19 mouse cellular contexts compared by ENCODE assay signal in genomic region chr6:135970716-135971318, GRCm38 (mm10).
"Had no signal": no experiment of that assay in that cellular context is flagged by ENCODE, and none has a peak within 500 bp of the region (broad histone marks: within the 10 kb centered on the region; RNA-seq: fewer than 3 reads in every experiment).

No protein-coding gene starts in this region.

- H3K9ac ChIP-seq: liver, embryonic 12.5 days; liver, embryonic 14.5 days; midbrain, embryonic 12.5 days; neural tube, embryonic 13.5 days; neural tube, embryonic 15.5 days had no signal

- H3K36me3 ChIP-seq: liver, embryonic 12.5 days; midbrain, embryonic 10.5 days; midbrain, embryonic 12.5 days; neural tube, embryonic 13.5 days; neural tube, embryonic 15.5 days had no signal

- H3K4me2 ChIP-seq: liver, embryonic 12.5 days; midbrain, embryonic 12.5 days; neural tube, embryonic 13.5 days; neural tube, embryonic 15.5 days had no signal

- H3K4me3 ChIP-seq: liver, embryonic 12.5 days; midbrain, embryonic 10.5 days; midbrain, embryonic 12.5 days; myocyte; neural tube, embryonic 13.5 days; neural tube, embryonic 15.5 days had no signal

- H3K27ac ChIP-seq: liver, embryonic 12.5 days; liver, embryonic 14.5 days; midbrain, embryonic 10.5 days; midbrain, embryonic 12.5 days; neural tube, embryonic 13.5 days; neural tube, embryonic 15.5 days had no signal

- DNase-seq: lung, adult 18-20 months; lung, postnatal 4 days; midbrain, embryonic 14.5 days; retina, postnatal 1 day; right cerebral cortex, adult 18-20 months; right cerebral cortex, postnatal 25 days; right cerebral cortex, postnatal 4 days; spleen, adult 18-20 months; thymus, adult 18-20 months; thymus, postnatal 14 days; thymus, postnatal 36 days had no signal

- H3K27me3 ChIP-seq: liver, embryonic 12.5 days; midbrain, embryonic 12.5 days; neural tube, embryonic 13.5 days; neural tube, embryonic 15.5 days had no signal

- H3K4me1 ChIP-seq: liver, embryonic 12.5 days; midbrain, embryonic 12.5 days had no signal

- H3K9me3 ChIP-seq: liver, embryonic 12.5 days; midbrain, embryonic 10.5 days; midbrain, embryonic 12.5 days; neural tube, embryonic 13.5 days; neural tube, embryonic 15.5 days had no signal

- ATAC-seq: liver, embryonic 12.5 days; midbrain, embryonic 16.5 days had no signal
